Mouse (Mus musculus) left cerebral cortex, postnatal 36 days (tissue): ENCODE data around the gene Olfr975. TPM values are rescaled to one million over a fixed set of nuclear protein-coding genes. Genes with fewer than 3 reads are reported as not detected.
"Not testable (repeated sequence)": the region's sequence is repeated elsewhere in the genome, so short reads cannot be mapped to it uniquely, and the experiment has no call there.

Source experiments
- DNase-seq, 2 experiments: peaks; one replicate each; pipeline ENCODE4 v3.0.0; 2021 to 2022; ENCODE audit warnings: low spot score in 2 of 2, mixed read lengths in 1 of 2
- intact Hi-C: fragments of 180-260 bp; cut with DNase I; formaldehyde crosslinking; loops from one replicate; pipeline ENCODE4 v1.15.1; 2025
- total RNA-seq, 2 experiments: library from RNA; stranded (reverse); gene quantifications; 2 replicates each; pipeline ENCODE4 v1.2.3; 2021

Olfr975 gene
- total RNA-seq = not detected

DNA sequence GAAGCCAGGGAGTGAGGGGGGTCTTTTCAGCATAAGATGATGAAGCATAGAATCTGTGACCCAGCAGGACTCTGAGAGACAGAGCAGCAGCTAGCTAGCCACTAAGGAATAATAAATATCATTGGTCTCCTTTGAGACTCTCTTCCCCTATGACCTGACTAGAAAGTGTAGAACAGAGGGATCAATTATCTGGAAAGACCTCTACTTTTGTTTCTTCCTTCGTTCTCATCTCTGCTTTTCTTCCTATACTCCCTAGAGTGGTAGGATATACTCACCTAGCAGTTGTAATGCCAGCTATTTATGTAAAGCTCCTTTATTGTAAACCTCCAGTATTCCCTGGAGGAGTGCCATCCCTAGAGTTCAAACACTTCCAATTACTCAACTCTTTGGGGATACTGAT lies at the start of gene Olfr975:
Olfr975 (minus strand) TSS at position 101 of the 400 bp plus-strand sequence.
- DNase-seq = no peak
- intact Hi-C loops = no loop called here

DNA sequence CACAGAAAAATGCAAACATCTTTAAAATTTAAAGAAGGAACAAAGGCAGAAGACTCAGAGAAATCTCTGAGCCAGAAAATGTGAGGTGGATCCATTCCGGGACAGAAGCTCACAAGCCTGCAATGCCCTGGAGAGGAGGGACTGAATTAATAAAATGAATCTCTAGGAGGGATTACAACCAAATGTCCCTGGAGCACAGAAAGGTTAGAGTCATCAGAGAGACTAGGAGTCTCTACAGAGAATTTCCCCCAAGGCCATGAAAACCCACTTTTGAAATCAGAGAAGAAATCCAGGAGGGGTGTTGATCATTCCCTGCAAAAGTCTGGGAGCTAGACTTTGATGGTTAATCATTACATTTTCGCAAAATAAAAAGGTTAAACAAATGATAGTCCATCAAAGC lies 40.0 kb upstream of the Olfr975 start, which contains the start of gene Olfr978:
Olfr978 (plus strand) TSS at position 301 of the 400 bp plus-strand sequence.
- intact Hi-C loops = no loop called here
- no peak for DNase-seq

DNA sequence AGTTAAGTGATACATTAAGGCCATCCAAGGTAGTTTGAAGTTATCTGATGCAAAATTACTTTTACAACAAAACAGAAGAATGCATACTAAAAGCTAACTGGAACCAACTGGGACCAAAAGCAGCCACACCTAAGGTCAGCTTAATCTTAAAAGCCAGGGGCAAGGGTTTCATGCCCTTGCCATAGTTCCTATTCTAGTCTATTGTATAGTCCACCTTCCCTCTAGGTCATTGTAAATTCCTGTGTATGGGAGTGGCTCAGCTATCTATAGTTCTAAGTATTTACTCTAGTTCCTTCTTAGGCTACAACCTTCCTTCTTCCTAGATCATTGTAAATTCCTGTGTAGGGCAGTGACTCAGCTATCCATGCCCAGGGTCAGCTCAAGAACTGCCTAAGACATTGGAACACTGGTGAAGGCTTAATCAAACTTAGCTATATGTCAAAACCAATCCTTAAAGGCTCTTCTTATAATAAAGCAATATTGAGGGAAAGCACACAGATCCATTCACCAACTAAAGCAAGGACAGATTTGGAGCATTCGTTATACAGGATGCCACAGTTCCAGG lies 24.8 kb upstream of the Olfr975 start:
- intact Hi-C loops = not testable (repeated sequence)

DNA sequence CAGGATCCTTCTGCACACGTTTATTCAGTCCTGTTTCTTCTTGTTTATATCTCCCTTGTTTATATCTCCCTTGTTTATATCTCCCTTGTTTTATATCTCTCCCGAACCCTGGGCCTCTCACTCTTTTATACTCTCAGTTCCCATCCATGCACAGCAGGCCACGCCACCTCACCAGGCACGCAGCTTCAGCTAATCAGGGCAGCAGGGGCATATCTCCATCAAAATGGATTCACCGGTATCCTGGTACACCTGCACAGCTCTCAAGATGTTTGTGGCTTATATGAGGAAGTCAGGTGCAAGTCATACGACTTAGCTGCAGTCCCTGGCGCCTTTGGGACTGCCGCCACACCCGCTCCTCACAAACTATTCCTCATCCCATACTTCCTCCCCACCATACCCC lies 9.2 kb upstream of the Olfr975 start, which contains the start of gene Olfr976:
Olfr976 (minus strand) TSS at position 101 of the 400 bp plus-strand sequence.
- intact Hi-C loops, DNase-seq: not testable (repeated sequence)

More for the DNA sequence above, 24.8 kb upstream of the Olfr975 start:
- DNase-seq = not testable (repeated sequence)

DNA sequence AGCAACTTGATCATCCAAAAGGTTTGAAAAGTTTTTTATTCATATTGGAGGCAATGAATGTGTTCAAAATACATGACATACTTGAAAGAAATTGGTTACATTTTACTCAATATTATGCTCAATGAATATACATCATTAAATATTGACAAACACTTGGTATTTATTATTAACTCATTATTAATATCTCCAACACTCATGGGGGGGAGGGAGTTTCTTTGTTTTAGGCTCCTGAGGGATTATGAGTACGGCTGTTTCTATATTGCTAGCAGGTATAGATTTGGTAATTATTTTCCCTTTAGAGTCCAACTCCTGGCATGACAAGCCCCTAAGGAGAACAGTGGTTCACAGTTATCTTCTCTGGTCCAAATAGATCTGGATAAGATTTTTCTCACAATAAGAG lies 14.6 kb downstream of the Olfr975 start, which contains the start of gene Olfr974:
Olfr974 (plus strand) TSS at position 301 of the 400 bp plus-strand sequence.
- no peak for DNase-seq
- intact Hi-C loops = no loop called here

DNA sequence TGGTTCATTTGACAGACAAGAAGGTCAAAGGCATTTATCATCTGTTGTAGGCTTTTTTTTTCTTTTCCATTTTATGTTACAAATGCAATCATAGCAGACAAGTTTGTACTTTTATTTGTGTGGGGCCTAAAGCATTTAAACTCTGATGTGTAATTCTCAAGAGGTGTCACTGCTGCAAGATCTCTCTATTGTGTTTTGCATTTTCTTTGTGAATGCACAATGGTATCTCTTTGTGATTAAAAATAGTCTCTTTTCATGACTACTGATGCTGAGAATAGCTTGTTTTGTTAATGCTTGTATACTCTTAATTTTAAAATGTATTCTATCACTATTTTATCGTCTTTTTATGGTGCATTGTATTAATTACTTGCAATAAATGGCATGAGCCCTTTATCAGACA lies 23.0 kb downstream of the Olfr975 start:
- DNase-seq, intact Hi-C loops: not testable (repeated sequence)

DNA sequence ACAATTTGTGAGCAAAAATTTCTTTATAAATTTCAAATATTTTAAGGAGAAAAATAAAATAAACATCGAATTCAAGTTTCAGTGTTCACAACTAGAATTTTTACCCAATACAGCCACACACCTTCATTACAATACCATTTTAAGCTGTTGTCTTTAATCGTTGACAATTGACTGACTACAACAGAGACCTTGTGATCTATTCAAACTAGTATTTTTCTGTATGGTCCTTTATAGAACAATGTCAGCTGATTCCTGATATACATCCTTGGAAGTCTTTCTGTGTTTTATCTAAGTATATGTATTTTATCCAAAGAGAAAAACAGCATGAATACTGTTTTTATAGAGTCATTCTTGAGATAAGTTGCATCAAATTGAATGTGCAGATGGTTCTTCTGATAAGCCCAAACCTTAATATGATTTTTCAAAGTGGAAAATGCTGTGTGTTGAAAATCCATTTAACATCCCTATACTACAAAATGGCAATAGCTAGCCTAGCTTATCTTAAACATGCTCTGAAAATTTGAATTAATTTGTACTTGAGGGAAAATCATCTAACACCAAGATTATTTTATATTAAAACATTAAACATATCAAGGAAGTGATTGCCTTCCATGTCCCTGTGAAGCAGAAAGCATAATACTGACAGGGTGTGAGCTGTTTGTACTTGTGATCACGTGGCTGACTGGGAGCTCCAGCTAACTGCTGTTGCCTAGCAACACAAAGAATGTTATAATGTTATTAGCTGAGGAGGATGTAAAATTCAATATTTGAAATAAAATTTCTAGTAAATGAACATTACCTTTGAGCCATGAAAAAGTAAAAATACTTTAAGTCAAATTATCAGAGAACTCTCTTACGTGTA lies 23.6 kb downstream of the Olfr975 start:
- DNase-seq, intact Hi-C loops: not testable (repeated sequence)

DNA sequence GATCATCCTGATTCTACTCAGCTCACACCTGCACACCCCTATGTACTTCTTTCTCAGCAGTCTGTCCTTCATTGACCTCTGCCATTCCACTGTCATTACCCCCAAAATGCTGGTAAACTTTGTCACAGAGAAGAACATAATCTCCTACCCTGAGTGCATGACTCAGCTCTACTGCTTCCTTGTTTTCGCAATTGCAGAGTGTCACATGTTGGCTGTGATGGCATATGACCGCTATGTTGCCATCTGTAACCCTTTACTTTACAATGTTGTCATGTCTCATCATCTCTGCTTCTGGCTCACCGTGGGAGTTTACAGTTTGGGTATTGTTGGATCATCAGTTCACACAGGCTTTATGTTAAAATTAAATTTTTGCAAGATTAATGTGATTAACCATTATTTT lies 41.9 kb downstream of the Olfr975 start:
- DNase-seq = no peak

DNA sequence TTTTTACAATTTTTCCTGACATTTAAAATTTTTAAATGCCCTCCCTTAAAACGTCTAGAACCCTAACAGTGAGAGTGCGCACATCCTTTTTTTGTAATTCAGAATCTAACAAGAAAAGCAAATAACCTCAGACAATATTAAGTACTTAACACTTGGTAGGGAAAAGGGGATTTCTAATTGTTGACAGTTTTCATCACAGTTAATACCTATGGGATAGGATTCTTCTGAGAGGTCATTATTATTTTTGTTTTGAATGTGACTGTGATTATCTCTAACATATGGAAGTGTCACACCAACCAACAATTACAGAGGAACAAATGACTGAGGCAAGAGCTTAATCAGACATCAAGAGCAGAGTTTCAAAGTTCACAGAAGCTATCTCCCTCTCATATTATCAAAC lies 44.8 kb downstream of the Olfr975 start, which contains the start of gene Olfr229:
Olfr229 (plus strand) TSS at position 301 of the 400 bp plus-strand sequence.
- intact Hi-C loops = no loop called here
- DNase-seq = no peak

More for the DNA sequence above, 41.9 kb downstream of the Olfr975 start:
- intact Hi-C loops = no loop called here

DNA sequence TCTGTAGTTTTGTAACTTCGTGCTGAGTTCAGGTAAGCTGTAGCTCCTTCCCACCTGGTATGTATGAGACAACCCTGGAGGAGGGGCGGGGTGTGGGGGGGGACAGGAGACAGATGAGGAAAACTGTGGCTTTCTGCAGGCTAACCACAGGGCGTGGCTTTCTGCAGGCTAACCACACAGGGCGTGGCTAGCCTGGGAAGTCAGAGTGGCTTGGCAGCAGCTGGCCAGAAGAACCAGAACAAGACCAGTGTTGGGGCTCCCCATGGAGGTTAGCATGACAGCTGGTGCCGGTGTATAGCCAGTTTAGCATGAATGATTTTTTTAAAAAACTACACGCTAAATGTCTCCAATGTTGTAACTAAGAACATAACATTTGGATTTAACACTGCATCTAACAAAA lies 46.7 kb downstream of the Olfr975 start:
- intact Hi-C loops = no loop called here
- DNase-seq = no peak

Other genes starting within 250 kb of the Olfr975 start
- not detected for gene Olfr149, start 244.9 kb downstream of the Olfr975 start, total RNA-seq
- gene Olfr965, start 240.7 kb downstream of the Olfr975 start, total RNA-seq = not detected
- not detected for gene Olfr150, start 221.1 kb downstream of the Olfr975 start, total RNA-seq
- gene Olfr967, start 205.8 kb downstream of the Olfr975 start, total RNA-seq = not detected
- gene Olfr968, start 168.8 kb downstream of the Olfr975 start, total RNA-seq = not detected
- not detected for gene Olfr969, start 161.1 kb downstream of the Olfr975 start, total RNA-seq
- not detected for gene Olfr970, start 143.2 kb downstream of the Olfr975 start, total RNA-seq
- gene Olfr971, start 115.2 kb downstream of the Olfr975 start, total RNA-seq = not detected
- not detected for gene Olfr972, start 85.6 kb downstream of the Olfr975 start, total RNA-seq
- not detected for gene Olfr229, start 44.7 kb downstream of the Olfr975 start, total RNA-seq
- gene Olfr974, start 14.5 kb downstream of the Olfr975 start, total RNA-seq = not detected
- not detected for gene Olfr976, start 9.1 kb upstream of the Olfr975 start, total RNA-seq
- not detected for gene Olfr978, start 40.1 kb upstream of the Olfr975 start, total RNA-seq
- gene Olfr979, start 51.4 kb upstream of the Olfr975 start, total RNA-seq = not detected
- gene Olfr980, start 57.5 kb upstream of the Olfr975 start, total RNA-seq = not detected
- gene Olfr981, start 69.4 kb upstream of the Olfr975 start, total RNA-seq = not detected
- not detected for gene Olfr982, start 121.8 kb upstream of the Olfr975 start, total RNA-seq
- not detected for gene Olfr983, start 141.5 kb upstream of the Olfr975 start, total RNA-seq
- gene Olfr984, start 162.2 kb upstream of the Olfr975 start, total RNA-seq = not detected
- gene Olfr985, start 178.1 kb upstream of the Olfr975 start, total RNA-seq = not detected
- not detected for gene Tmem225, start 196.1 kb upstream of the Olfr975 start, total RNA-seq
- not detected for gene Olfr986, start 228.9 kb upstream of the Olfr975 start, total RNA-seq
- gene Zfp202, start 240.3 kb upstream of the Olfr975 start, total RNA-seq = 1 to 10 TPM; 2.9 to 3.1 TPM